Mouse (Mus musculus): ENCODE results near the gene 5430427O19Rik.

Gene 5430427O19Rik

DNA sequence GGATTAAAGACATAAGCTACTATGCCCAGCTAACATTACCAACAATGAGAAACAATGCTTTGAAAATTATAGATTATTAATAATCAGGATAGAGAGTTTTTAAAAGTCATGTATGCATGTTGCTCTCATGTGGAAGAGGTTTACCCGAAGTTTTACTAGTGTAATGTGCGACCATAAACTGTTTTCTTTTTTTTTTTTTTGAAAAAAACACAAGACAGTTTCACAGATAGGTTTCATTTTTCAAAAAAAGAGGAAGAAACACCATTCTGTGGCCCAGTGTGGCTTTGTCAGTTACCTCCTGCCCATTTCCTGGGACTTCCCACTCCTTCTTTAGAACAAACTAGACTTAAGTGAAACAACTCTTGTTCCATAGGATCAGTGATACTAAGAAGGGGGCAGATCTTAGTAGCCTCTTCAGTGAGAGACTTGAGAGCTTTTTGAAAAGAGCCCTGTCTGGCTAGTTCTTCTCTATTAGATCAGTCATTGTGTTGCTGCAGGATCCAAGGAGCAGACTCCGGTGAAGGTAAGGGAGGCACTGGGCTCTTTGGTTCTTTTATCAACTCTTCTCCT is at the start of gene 5430427O19Rik:
Gene 5430427O19Rik (plus strand): TSS at position 441 of the 570 bp plus-strand sequence.
- no peak for DNase-seq (ENCODE audit: low read depth)

DNA sequence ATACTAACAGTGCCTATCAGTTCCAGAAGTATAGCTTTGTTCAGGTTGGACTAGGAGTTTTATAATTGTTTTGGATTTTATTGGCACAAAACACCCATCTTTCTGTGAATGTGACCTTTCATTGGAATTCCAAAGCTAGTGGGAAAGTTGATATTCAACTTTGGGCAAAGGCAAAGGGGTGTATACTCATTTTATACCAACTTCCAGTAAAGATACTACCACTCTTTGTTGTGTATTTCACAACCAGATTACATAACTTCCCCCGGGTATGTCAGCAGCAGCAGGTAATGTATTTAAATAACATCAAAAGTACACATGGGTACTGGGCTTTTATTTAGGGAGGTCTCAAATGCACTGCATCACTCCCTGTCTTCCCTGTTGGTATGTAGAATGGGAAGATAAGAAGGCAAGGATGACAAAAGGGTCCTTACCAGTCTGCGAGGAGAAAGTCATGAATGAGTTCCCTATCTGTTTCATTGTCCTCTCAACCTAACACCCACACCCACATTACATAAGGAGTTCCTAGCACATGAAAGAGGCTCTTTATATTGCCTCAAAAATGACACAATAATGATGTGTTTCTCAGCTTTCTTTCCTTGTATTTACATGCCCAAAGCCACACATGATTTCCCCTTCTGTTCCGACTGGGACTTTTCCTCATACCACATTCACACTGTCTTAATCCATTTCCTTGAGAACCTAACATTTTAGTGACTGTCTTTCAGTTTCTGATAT is 42.3 kb upstream of the 5430427O19Rik start:
- no peak for DNase-seq (ENCODE audit: low read depth)

- DNase-seq (ENCODE audit: low read depth) = no peak
Observed at GRCm38 (mm10) chrX:85829000-85829399, 41.2 kb upstream of the 5430427O19Rik start.

- DNase-seq (ENCODE audit: low read depth) = peak; percentile 37
Observed at GRCm38 (mm10) chrX:85839174-85839573, 31.0 kb upstream of the 5430427O19Rik start.

GRCm38 (mm10) chrX:85855938-85856337 is 14.2 kb upstream of the 5430427O19Rik start:
- DNase-seq (ENCODE audit: low read depth) = no peak

DNA sequence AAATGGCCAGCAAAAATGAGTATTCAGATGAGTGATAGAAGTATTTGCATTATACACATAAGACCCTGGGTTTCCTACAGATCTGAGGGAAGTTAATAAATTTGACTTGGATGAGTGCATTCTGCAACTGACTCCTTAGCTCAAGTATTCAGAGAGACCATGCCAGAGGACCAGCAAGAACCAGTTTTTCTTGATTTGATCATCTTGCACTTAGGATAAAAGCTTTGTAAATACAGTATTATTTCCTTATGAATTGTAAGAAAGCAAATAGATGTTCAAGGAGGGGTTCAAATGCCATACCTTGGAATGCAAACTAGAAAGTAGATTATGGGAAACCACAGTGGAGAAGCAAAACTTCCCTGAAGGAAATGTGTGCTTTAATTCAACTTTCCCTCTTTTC is 13.0 kb upstream of the 5430427O19Rik start:
- no peak for DNase-seq (ENCODE audit: low read depth)

GRCm38 (mm10) chrX:85868079-85868478 is 2.1 kb upstream of the 5430427O19Rik start:
- DNase-seq (ENCODE audit: low read depth) = peak; percentile 22

- no peak for DNase-seq (ENCODE audit: low read depth)
Observed at GRCm38 (mm10) chrX:85871371-85872056, 1.4 kb downstream of the 5430427O19Rik start.

DNA sequence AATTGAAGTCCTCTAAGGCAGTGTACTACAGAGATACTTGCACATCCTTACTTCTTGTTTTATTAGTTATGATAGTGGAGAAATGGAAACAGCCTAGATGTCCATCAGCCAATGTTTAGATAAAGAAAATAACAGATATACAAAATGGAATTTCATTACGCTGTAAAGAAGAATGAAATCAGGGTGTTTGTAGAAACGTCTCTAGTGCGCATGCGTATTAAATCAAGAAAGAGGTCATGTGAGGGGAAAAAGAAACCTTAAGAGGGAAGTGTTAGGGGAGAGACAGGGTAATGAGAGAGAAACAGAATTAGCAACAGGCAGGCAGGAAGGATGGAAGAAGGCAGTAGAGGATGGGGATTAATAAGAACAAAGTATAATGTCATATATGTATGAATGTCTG is 4.2 kb downstream of the 5430427O19Rik start:
- no peak for DNase-seq (ENCODE audit: low read depth)

DNA sequence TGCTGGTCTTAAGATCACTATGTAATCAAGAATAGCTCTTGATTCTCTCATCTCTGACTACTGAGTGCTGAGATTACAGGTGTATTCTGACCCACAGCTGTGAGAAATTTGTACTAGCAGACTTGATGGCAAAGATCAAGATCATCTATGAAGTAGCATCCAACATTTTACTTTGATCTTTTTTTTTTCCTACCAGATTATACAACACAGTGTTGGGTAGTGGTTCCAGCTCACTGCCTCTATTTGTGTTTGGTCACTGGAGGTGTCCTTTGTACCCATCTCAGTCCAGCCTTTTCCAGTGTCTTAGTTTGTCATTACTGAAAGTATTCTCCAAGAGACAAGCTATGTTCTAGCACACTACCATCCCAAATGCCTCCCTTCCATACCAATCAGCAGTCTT is 5.8 kb downstream of the 5430427O19Rik start:
- DNase-seq (ENCODE audit: low read depth) = no peak

DNA sequence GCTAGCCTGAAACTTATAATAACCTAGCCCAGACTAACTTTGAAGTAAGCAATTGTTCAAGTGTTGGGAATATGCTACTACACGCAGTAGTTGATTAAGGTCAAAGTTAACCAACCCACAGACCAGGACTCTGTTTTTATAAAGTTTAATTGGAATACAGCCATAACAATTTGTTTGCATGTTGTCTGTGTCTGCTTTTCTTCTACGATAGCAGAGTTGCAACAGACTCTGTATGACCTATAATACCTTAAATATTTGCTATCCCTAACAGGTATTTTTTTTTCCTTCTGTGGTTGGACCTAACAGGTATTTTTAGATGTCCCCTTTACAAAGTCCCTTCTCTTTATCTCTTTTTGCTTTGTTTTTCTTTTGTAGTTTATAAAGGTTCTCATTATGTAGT is 7.6 kb downstream of the 5430427O19Rik start:
- DNase-seq (ENCODE audit: low read depth) = no peak

GRCm38 (mm10) chrX:85878293-85878692 is 8.1 kb downstream of the 5430427O19Rik start:
- no peak for DNase-seq (ENCODE audit: low read depth)

DNA sequence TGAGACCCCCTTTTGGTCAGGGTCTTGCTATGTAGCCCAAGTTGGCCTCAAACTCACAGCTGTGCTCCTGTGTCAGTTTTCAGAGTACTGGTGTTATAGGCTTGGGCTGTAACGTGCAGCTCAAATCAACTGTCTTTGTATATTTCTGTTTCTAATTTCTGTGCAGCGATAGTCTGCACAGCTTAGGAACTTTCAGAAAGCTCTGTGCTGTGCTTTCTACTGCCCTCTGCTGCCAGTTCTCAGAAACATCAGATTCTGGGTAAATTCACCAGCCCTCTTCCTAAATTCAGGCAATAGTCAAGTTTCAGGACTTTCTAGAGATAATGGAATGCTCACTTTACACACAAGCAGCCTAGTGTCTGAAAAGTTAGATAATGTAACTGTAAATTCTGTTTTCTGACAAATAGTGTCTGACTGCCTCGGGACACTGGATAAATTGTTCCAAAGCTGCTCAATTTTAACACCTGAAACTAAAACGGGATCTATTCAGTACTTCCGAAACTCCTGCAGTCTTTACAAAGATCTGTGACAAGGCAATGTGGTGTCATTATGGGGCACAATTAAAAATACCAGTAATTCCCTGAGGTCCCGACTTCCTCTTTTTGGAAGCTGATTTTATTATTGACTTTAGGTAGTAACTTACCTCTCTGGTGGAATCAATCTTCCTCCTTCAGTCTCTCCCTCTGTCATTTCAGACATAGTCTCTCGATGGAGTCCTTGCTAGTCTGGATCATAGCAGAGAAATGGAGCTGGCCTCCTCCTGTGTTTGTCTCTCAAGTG is 9.2 kb downstream of the 5430427O19Rik start:
- DNase-seq (ENCODE audit: low read depth) = peak; percentile 49

- DNase-seq (ENCODE audit: low read depth) = no peak
Observed at GRCm38 (mm10) chrX:85886651-85887050, 16.5 kb downstream of the 5430427O19Rik start.

DNA sequence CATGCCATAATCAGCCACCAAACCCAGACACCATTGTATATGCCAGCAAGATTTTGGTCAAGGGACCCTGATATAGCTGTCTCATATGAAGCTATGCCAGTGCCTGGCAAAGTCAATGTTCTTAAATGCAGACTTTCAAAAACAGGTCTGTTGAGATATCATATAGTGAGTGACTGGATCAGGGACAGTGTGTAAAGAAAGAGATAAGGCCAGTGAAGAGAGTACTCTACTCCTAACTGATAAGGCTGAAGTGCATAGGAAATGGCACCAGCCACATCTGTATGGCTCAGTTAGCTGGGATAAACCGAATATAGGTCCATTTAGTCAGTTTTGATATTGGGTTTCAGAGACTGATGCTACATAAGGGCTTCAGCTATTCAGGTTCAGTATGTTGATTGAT is 31.0 kb downstream of the 5430427O19Rik start:
- no peak for DNase-seq (ENCODE audit: low read depth)

GRCm38 (mm10) chrX:85919034-85919433 is 48.9 kb downstream of the 5430427O19Rik start:
- DNase-seq (ENCODE audit: low read depth) = peak; percentile 52

DNA sequence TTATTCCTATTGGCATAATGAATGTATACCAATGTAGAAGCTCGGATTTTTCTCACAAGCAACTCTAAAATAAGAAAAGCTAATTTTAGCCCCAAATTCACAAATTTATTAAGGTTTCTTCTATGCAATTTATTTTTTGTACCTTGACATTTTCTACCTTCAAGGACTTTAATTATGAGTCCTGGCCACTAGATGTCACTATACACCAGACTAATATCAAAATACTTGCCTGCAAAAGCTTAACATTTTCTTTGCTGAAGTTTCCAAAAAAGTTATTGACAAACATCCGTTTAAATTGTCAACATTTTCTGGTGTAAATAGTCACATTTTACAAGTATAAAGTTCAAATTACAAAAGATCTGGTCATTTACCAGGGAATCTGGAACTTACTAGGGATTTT is 62.8 kb downstream of the 5430427O19Rik start:
- peak; percentile 17 for DNase-seq (ENCODE audit: low read depth)

All from naive thymus-derived CD4-positive, alpha-beta T cell, adult 2 months (primary cell).